Mouse (Mus musculus) forebrain, embryonic 12.5 days (tissue): Measurements from ENCODE around the gene Capn3. TPM values are rescaled to one million over a fixed set of nuclear protein-coding genes. Genes with fewer than 3 reads are reported as not detected.

ENCODE experiments used
- ATAC-seq: fragments of 200-750 bp; cut with Nextera tagmentation; 2 replicates; pipeline ENCODE4 v1.8.0; 2017; ENCODE audit warnings: moderate TSS enrichment; ENCODE audit not compliant: low FRiP score
- H3K27ac ChIP-seq: fragments of 300-500 bp; sonication (generic); 2 replicates; pipeline ENCODE4 v1.5.1; 2016; ENCODE audit warnings: mild to moderate bottlenecking
- H3K27me3 ChIP-seq: fragments of 300-500 bp; sonication (generic); 2 replicates; pipeline ENCODE4 v1.6.1; 2016; ENCODE audit warnings: mild to moderate bottlenecking
- H3K36me3 ChIP-seq: fragments of 300-500 bp; sonication (generic); replicated peaks from 2 replicates; pipeline ENCODE4 v1.6.1; 2016; ENCODE audit warnings: mild to moderate bottlenecking
- H3K4me1 ChIP-seq: fragments of 300-500 bp; sonication (generic); 2 replicates; pipeline ENCODE4 v1.6.1; 2016
- H3K4me2 ChIP-seq: fragments of 300-500 bp; sonication (generic); 2 replicates; pipeline ENCODE4 v1.6.1; 2016; ENCODE audit warnings: mild to moderate bottlenecking, moderate library complexity
- H3K4me3 ChIP-seq: fragments of 300-500 bp; sonication (generic); replicated peaks from 2 replicates; pipeline ENCODE4 v1.5.1; 2016; ENCODE audit warnings: mild to moderate bottlenecking
- H3K9ac ChIP-seq: fragments of 300-500 bp; sonication (generic); 2 replicates; pipeline ENCODE4 v1.6.1; 2016; ENCODE audit warnings: mild to moderate bottlenecking
- H3K9me3 ChIP-seq: fragments of 300-500 bp; sonication (generic); 2 replicates; pipeline ENCODE4 v1.6.1; 2016
- WGBS: fragments of 180-500 bp; shearing (Covaris S2); methylation state at CpG from one replicate; pipeline ENCODE4 v1.1.7; 2016; 5-methylcytosine and 5-hydroxymethylcytosine counted together
- polyA plus RNA-seq: library from polyadenylated mRNA; unstranded; fragments of >200 nt; fragmentation: Nextera tagmentation; extraction: Ambion mirVana; gene quantifications from 2 replicates; pipeline ENCODE4 v1.2.1, GENCODE M21; 2016

Capn3 gene
- polyA plus RNA-seq, 1 experiment from 2014 or later, result 1.6 TPM

DNA sequence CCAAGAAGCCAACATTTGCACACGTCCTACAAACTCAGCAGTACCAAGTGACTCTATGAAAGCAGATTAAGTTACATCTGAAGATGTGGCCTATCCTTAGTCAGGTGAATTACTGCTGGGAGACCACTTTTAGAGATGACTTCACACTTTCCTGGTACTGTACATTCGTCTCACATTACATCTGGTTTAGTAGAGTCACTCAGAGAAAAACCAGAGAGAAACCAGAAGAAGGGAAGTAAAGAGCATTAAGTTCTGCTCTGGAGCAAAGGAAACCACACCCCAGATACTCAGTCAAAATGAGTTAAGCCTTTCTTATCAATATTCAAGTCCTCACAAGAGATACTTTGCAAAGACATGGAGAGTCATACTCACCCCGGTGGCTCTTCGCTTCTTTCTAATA lies 75.4 kb downstream of the Capn3 start:
- Histone ChIP-seq H3K4me1 (no peaks in the 10 kb centered on the region), H3K27me3 (no peaks in the 10 kb centered on the region), H3K4me3 (no peak overlapping the region), H3K27ac (no peak overlapping the region), H3K9me3 (no peaks in the 10 kb centered on the region), H3K9ac (no peak overlapping the region), H3K36me3 (peaks cover 88% of the 10 kb centered on the region), H3K4me2 (no peak overlapping the region)
- 94% methylated on average over 4 of the region's 4 CpGs for WGBS
- ATAC-seq, result no peak

DNA sequence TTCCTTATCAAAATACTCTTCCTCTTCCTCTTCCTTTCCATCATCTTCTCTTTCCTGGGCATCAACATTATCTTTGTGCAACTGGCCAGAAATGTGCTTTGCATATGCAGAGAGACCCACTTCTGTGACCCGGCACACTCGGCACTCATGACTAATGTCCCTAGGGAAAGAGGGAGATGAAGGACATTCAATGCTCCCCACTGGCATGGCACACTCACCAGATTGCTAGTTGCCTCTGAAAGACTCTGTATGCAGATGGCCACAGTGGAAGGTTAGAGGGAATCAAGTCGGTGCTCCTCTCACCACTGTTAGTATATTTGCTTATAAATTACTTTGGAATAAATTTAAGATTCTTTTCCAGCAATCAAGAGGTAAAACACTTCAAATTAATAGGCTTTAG lies 83.5 kb downstream of the Capn3 start:
- ATAC-seq, result no peak
- H3K36me3 ChIP-seq, result peaks cover 23% of the 10 kb centered on the region
- no peak overlapping the region for H3K4me3 ChIP-seq
- WGBS, result 63% methylated on average over 3 of the region's 3 CpGs
- H3K4me1 ChIP-seq, result peaks cover 10% of the 10 kb centered on the region; the same call in 1 of the 2 replicates
- no peak overlapping the region for H3K9ac ChIP-seq
- H3K27ac ChIP-seq, result 0 out of 2 replicates have a peak overlapping the region, but pooled peaks have one; percentile 9
- H3K4me2 ChIP-seq, result no peak overlapping the region
- no peaks in the 10 kb centered on the region for H3K27me3 ChIP-seq
- H3K9me3 ChIP-seq, result no peaks in the 10 kb centered on the region

DNA sequence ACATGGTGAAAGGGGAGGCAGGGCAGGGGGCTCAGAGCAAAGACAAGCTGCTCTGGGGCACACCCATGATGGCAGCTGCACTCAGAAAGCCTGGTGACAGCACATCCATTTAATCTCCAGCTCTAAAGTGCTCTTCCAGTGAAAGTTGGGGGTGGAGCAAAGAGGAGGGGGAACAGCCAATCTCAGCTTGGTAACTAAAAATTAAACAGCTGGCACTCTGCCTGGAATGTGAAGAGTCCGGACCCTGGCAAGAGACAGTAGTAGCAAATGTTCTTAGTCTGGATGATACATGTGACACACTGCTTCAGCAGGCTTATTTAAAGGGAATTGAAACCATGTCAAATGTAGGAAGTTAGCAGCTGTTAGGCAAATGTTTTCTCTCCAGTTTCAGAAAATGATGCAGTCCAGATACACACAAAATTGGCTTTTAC lies 84.0 kb downstream of the Capn3 start:
- no peak overlapping the region for H3K9ac ChIP-seq
- peaks cover 10% of the 10 kb centered on the region; the same call in 1 of the 2 replicates for H3K4me1 ChIP-seq
- H3K4me2 ChIP-seq, result no peak overlapping the region
- no peaks in the 10 kb centered on the region for H3K9me3 ChIP-seq
- 37% methylated on average over 1 of the region's 1 CpGs for WGBS
- no peak overlapping the region for H3K4me3 ChIP-seq
- ATAC-seq, result peak; percentile 68; the same call in 1 of the 2 replicates
- peaks cover 22% of the 10 kb centered on the region for H3K36me3 ChIP-seq
- H3K27me3 ChIP-seq, result no peaks in the 10 kb centered on the region
- H3K27ac ChIP-seq, result no peak overlapping the region

DNA sequence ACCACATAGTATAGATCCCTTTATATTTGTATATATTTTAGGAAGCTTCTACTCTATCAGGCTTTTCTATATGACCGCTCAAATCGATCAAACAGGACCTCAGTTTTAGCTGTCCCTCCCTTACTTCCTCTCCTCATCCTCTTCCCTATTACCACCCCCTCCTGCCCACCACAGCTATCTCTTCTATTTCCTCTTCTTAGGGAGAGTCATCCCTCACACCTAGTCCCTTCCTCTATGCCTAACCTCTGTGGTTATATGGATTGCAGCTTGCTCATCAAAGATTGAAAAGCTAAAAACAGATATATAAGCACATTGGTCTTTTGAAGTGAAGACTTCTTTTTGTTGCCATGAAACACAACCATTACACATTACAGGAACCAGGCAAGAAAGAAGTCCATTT lies 88.9 kb downstream of the Capn3 start:
- no peak for ATAC-seq
- Histone ChIP-seq H3K4me3 (no peak overlapping the region), H3K9ac (no peak overlapping the region), H3K4me1 (peaks cover 5% of the 10 kb centered on the region; the same call in 1 of the 2 replicates), H3K27me3 (no peaks in the 10 kb centered on the region), H3K9me3 (no peaks in the 10 kb centered on the region), H3K36me3 (peaks cover 26% of the 10 kb centered on the region), H3K4me2 (no peak overlapping the region), H3K27ac (no peak overlapping the region)
- 91% methylated on average over 2 of the region's 2 CpGs for WGBS

Other genes starting within 250 kb of the Capn3 start
- gene Pla2g4e, start 210.7 kb upstream of the Capn3 start, polyA plus RNA-seq, result 0.08 and 0.14 TPM in 2 replicates
- gene Pla2g4d, start 166.8 kb upstream of the Capn3 start, polyA plus RNA-seq, result not detected in 2 replicates
- not detected in 2 replicates for gene Pla2g4f, start 141.9 kb upstream of the Capn3 start, polyA plus RNA-seq
- gene Vps39, start 102.9 kb upstream of the Capn3 start, polyA plus RNA-seq, result 39.6 and 43.0 TPM in 2 replicates
- gene Ganc, start 52.1 kb upstream of the Capn3 start, polyA plus RNA-seq, result 8.6 and 10.5 TPM in 2 replicates
- 6.4 and 10.2 TPM in 2 replicates for gene Tmem87a, start 51.9 kb upstream of the Capn3 start, polyA plus RNA-seq
- 68.2 and 68.3 TPM in 2 replicates for gene Zfp106, start 107.8 kb downstream of the Capn3 start, polyA plus RNA-seq
- gene Snap23, start 111.7 kb downstream of the Capn3 start, polyA plus RNA-seq, result 32.2 and 35.8 TPM in 2 replicates
- gene Haus2, start 153.4 kb downstream of the Capn3 start, polyA plus RNA-seq, result 36.6 and 36.7 TPM in 2 replicates
- 30.8 and 32.7 TPM in 2 replicates for gene Lrrc57, start 153.5 kb downstream of the Capn3 start, polyA plus RNA-seq
- gene Stard9, start 173.1 kb downstream of the Capn3 start, polyA plus RNA-seq, result 4.3 and 4.7 TPM in 2 replicates